In genomic region chr13:43688065-43688464, GRCm38 (mm10) we compare ENCODE assay signal across 23 mouse cellular contexts.
"Had no signal": no experiment of that assay in that cellular context is flagged by ENCODE, and none has a peak within 500 bp of the region (broad histone marks: within the 10 kb centered on the region; RNA-seq: fewer than 3 reads in every experiment).

No protein-coding gene starts in this region.

- H3K9ac ChIP-seq: heart, embryonic 12.5 days; hindbrain, embryonic 15.5 days; intestine, embryonic 15.5 days; limb, embryonic 12.5 days; liver, embryonic 13.5 days had no signal

- H3K27me3 ChIP-seq: heart, embryonic 12.5 days; hindbrain, embryonic 15.5 days; intestine, embryonic 15.5 days; liver, embryonic 13.5 days had no signal

- DNase-seq: gastrocnemius, adult 2 months; gastrocnemius, postnatal 10 days; gastrocnemius, postnatal 25 days; heart, postnatal 10 days; heart, postnatal 4 days; kidney, adult 18-20 months; kidney, adult 8-10 months; kidney, postnatal 10 days; kidney, postnatal 25 days; kidney, postnatal 4 days; liver; liver, embryonic 13.5 days had no signal

- H3K27ac ChIP-seq: gastrocnemius, adult 2 months; heart, embryonic 10.5 days; hindbrain, embryonic 15.5 days; intestine, embryonic 15.5 days; layer of hippocampus, adult 2 months; left cerebral cortex, adult 2 months; limb, embryonic 10.5 days; limb, embryonic 12.5 days; liver, embryonic 13.5 days had no signal

- H3K4me3 ChIP-seq: gastrocnemius, adult 2 months; heart, embryonic 10.5 days; heart, embryonic 12.5 days; hindbrain, embryonic 15.5 days; intestine, embryonic 15.5 days; layer of hippocampus, adult 2 months; left cerebral cortex, adult 2 months; limb, embryonic 10.5 days; limb, embryonic 12.5 days; liver, embryonic 13.5 days had no signal

- ATAC-seq: inflammation-experienced regulatory T-cells, adult 6 months; intestine, embryonic 15.5 days; intestine, postnatal 0 days had no signal

- H3K4me2 ChIP-seq: heart, embryonic 12.5 days; hindbrain, embryonic 15.5 days; intestine, embryonic 15.5 days; limb, embryonic 12.5 days; liver, embryonic 11.5 days; liver, embryonic 13.5 days had no signal

- H3K4me1 ChIP-seq: liver, embryonic 13.5 days had no signal

- H3K9me3 ChIP-seq: heart, embryonic 10.5 days; heart, embryonic 12.5 days; hindbrain, embryonic 15.5 days; intestine, embryonic 15.5 days; limb, embryonic 10.5 days; limb, embryonic 12.5 days; liver, embryonic 13.5 days had no signal

- H3K36me3 ChIP-seq: heart, embryonic 10.5 days; heart, embryonic 12.5 days; hindbrain, embryonic 15.5 days; intestine, embryonic 15.5 days; limb, embryonic 10.5 days; limb, embryonic 12.5 days; liver, embryonic 13.5 days had no signal
